Mouse (Mus musculus) heart, postnatal 10 days (tissue): ENCODE measurements around the gene Cyp4f18. TPM values are rescaled to one million over a fixed set of nuclear protein-coding genes. Genes with fewer than 3 reads are reported as not detected.
"Not testable (repeated sequence)": the region's sequence is repeated elsewhere in the genome, so short reads cannot be mapped to it uniquely, and the experiment has no call there.

Experiments
- DNase-seq, 2 experiments: peaks; one replicate each; pipeline ENCODE4 v3.0.0; 2021
- intact Hi-C: fragments of 180-260 bp; cut with DNase I; formaldehyde crosslinking; loops from one replicate; pipeline ENCODE4 v1.15.1; 2025
- total RNA-seq, 2 experiments: library from RNA; stranded (reverse); gene quantifications; 2 replicates each; pipeline ENCODE4 v1.2.3; 2021

The Cyp4f18 gene
- total RNA-seq, 2 experiments from 2014 or later, result 0.30 to 1.3 TPM

DNA sequence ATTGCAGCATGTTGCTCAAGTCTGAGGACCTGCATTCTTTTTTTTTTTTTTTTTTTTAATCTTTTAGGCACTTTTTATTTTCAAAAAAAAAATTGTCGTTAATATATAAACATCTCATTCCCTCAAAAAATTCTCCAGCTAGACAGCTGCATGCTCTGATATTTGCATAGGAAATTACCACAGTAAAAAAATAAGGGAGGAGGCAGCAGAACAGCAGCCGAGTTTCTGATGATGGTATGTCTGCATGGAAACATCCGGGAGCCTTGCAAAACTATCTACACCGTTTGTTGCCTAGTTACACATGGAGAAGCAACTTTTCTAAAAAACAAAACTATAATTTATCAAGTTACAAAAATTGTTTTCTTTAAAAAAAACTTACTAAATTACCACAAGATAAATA, 28.0 kb downstream of the Cyp4f18 start:
- intact Hi-C loops, result loop anchor here (10.0 kb wide), 1 partner anchor 227 kb away; no protein-coding TSS in a partner anchor
- no peak for DNase-seq

DNA sequence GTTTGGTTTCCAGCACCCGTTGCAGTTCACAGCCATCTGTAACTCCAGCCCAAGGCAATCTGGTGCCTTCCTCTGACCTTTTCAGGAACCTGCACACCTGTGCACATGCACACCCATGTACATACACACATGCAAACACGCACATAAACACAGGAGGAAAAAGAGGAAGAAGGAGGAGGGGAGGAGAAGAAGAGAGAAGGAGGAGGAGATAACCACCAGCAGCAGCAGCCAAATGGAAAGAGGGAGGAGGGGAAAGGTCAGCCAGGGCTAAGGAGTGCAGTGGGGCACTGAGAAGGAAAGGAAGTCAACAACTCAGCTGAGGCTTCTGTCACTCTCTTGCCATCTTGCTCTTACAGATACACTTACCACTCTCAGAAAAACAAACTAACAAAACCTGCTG, 28.4 kb downstream of the Cyp4f18 start:
- no peak for DNase-seq
- intact Hi-C loops, result loop anchor here (10.0 kb wide), 1 partner anchor 226 kb away; no protein-coding TSS in a partner anchor

DNA sequence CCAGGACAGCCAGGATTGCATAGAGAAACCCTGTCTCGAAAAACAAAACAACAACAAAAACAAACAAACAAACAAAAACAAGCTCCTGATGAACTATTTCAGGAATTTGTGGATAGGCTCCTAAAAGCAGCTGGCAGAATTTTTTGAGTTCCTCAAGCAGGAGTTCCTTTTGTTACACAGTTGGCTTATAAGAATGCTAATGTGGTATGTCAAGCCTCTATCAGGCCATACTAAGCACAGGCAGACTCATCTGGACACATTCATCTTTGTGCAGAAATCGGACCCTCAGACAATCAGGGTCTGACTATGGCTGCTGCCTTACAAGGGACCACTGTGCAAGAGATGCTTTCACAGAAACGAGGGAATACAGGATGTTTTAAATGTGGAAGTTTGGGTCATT, 35.2 kb downstream of the Cyp4f18 start:
- intact Hi-C loops, result no loop called here
- DNase-seq, result no peak

DNA sequence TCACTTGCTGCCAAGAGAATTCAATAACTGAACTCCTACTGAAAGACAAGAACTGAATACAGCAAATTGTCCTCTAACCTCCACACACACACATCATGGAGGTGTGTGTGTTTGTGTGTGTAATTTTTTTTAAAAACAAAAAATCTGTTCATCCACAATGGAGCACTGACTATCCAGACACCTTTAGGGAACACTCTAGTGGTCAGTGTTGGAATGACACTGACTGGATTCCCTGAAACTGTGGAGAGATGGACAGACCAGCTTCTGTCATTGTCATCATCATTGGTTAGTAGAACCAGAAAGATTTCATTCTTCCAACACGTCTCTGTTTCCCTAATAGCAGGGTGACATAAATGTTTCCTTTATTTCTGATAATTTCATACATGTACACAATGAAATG, 37.5 kb downstream of the Cyp4f18 start:
- peak; percentile 41 to 58 for DNase-seq
- intact Hi-C loops, result loop anchor here (1.0 kb wide), 1 partner anchor 64 kb away; the partner anchor contains the start of genes Zfp617 and Zfp882

DNA sequence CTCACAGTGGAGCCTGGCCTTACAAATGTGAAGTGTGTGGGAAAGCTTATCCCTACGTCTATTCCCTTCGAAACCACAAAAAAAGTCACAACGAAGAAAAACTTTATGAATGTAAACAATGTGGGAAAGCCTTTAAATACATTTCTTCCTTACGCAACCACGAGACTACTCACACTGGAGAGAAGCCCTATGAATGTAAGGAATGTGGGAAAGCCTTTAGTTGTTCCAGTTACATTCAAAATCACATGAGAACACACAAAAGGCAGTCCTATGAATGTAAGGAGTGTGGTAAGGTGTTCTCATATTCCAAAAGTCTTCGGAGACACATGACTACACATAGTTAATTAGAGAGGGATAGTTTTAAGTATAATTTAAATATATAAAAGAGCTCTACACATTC, 40.8 kb downstream of the Cyp4f18 start:
- intact Hi-C loops, result no loop called here
- DNase-seq, result no peak

DNA sequence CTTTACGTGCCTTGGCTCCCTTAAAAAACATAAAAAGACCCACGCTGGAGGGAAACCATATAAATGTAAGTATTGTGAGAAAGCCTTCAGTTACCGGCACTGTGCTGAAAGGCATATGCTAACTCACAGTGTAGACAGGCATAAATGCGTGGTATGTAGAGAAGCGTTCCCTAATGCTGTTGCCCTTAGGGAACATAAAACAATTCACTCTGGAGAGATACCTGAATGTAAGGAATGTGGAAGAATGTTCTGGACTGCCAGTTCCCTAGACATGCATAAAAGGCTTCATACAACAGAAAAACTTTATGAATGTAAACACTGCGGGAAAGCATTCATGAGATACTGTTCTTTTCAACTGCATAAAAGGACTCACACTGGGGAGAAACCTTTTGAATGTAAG, 41.3 kb downstream of the Cyp4f18 start:
- intact Hi-C loops, result no loop called here
- DNase-seq, result no peak

DNA sequence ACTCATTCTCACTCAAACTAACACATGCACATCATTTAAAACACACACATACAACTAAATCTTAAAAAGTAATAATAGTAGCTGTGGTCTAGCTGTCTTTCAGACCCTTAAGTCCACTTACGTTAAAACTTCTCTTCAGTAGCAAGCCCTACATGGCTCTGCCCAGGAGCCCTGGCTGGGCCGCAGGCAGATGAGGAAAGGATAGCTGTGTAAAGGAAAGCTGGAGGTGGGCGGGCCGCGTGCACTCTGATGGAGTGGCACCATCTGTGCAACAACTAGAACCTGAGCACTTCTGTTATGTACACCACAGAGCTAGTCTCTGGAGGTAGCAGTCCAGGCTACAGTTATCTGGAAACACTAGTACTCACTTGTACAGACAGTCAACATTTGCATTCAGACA, 42.2 kb downstream of the Cyp4f18 start:
- DNase-seq, result no peak
- intact Hi-C loops, result no loop called here

DNA sequence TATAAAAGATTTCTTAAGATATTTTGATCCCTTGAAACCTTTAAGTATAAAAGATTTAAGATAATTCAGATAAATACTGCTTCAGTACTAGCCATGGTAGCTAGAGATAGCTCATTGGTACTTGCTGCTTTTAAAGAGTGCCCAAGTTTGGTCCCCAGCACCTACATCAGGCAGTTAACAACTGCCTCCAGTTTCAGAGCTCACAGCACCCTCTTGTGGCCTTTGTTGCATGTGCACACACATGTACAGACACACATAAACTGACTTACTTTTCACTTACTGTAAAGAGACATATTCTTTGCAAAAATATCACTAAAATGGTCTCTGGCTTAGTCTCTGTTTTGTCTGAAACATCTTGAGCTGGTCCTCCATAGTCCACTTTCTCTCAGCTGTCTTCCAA, 43.0 kb downstream of the Cyp4f18 start:
- intact Hi-C loops, result no loop called here
- no peak for DNase-seq

DNA sequence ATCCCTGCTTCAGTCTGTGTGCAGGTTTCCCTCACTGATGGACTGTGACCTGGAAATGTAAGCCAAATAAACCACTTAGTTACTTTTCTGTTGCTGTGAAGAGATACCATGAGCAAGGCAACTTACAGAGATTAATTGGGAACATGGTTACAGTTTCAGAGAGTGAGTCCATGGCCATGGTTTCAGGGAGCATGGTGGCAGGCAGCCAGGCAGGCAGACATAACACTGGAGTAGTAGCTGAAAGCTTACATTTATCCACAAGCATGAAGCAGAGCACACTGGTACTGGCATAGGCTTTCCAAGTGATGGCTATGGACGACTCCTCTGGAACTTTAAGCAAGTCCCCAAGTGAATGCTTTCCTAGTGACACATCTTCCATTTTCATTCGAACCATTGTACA, 44.3 kb downstream of the Cyp4f18 start:
- intact Hi-C loops, result no loop called here
- DNase-seq, result no peak

DNA sequence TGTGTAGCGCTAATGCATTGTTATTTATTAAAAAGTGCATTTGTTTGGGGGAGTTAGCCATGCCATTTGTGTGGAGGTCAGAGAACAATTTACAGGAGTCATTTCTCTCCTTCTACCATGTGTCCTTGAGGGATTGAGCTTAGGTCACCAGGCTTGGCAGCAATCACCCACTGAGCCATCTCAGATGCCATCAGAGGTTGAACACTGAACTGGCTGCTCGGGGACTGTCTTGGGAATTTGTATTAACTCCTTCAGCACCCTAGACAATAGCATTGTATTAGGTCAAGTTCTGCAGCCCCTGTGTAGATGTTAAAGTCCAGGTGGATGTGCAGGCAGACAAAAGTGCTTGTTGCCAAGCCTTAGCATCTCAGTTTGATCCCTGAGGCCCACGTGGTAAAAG, 45.4 kb downstream of the Cyp4f18 start:
- intact Hi-C loops, result no loop called here
- DNase-seq, result peak in 1 of 2 experiments; percentile 9

DNA sequence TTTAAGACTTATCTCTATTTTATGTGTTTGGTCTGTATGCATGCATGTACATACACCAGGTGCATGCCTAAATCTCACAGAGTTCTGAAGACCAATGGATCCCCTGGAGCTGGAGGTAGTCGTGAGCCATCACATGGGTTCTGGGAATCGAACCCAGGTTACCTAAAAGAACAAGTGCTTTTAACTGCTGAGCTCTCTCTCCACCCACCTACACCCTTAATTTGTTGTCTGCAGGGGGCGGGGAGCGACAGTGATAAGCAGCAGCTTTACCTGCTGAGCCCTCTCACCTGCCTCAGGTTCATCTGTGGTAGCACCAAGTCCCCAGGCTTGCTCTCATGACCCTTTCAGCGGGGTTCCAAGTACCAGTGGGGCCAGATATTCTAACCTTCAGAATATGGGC, 47.6 kb downstream of the Cyp4f18 start:
- intact Hi-C loops, result no loop called here
- DNase-seq, result no peak

DNA sequence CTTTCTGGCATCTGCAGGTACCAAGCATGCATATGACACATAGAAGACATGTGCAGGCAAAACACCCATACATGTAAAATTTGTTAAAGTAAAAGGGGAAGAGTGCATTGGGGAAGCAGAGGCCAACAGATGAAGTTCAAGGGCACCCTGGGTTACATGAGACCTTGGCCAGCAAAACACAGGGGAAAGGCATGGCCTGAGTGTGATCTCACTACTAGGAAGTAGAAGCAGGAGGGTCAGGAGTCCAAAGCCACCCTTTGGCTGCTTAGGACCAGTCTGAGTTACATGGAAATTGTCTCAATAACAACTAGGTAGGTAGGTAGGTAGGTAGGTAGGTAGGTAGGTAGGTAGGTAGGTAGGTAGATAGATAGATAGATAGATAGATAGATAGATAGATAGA, 48.9 kb downstream of the Cyp4f18 start:
- DNase-seq, result no peak
- intact Hi-C loops, result no loop called here

DNA sequence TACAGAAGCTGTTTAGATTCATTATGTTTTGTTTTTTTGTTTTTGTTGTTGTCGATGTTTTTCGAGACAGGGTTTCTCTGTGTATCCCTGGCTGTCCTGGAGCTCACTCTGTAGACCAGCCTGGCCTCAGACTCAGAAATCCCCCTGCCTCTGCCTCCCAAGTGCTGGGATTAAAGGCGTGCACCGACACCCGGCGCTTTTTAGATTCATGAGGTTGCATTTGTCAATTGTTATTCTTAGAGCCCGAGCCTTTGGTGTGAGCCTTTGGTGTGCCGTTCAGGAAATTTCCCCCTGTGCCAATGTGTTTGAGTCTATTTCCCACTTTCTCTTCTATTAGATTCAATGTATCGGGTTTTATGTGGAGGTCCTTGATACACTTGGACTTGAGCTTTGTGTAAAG, 54.8 kb downstream of the Cyp4f18 start:
- intact Hi-C loops, result no loop called here

DNA sequence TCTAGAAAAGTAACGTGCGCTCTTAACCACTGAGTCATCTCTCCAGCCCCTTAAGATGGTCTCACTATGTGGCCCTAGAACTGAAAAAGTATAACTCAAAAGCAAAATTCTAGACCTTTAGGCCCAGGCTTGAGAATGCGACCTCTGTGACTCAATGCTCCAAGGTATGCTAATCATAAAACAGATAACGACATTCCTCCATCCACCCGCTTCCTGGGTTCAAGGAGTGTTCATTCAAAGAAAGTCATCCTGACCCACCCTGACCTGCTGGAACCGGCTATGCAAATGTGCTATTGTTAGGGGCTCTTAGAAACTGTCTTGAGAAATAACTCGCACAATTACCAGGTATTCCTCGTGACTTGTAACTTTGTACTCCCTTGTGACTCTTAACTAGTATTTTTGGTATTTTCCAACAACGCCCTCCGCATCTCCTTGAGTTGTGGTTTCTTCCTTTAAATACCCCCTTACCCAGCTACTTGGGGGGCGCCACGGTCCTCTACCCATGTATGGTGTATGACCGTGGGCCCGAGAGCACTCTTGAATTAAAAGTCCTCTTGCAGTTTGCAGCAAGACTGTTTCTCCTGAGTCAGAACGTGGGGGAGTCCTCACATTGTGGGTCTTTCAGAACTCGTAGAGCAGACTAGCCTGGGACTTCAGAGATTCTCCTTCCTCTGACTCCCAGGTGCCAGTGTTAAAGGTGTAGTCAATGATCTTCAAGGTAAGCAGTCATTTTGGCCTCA, 56.3 kb downstream of the Cyp4f18 start:
- intact Hi-C loops, DNase-seq: not testable (repeated sequence)

More for the DNA sequence above, 54.8 kb downstream of the Cyp4f18 start:
- DNase-seq, result no peak

DNA sequence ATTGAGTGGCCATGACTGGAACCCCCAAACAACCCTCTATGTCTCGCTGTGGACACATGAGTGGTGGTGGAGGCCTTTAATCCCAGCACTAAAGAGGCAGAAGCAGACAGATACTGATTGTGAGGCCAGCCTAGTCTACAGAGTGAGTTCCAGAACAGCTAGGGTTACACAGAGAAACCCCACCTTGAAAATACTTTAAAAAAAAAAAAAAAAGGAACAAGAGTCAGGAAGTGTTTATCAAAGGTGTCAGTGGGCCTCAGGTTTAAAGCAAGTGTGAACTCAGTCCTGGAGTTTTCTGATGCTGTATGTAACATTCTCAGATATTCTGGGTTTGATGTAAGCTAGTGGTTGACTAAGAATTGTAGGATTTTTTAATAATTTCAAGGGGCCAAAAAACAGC, 56.9 kb downstream of the Cyp4f18 start:
- intact Hi-C loops, result no loop called here
- no peak for DNase-seq

DNA sequence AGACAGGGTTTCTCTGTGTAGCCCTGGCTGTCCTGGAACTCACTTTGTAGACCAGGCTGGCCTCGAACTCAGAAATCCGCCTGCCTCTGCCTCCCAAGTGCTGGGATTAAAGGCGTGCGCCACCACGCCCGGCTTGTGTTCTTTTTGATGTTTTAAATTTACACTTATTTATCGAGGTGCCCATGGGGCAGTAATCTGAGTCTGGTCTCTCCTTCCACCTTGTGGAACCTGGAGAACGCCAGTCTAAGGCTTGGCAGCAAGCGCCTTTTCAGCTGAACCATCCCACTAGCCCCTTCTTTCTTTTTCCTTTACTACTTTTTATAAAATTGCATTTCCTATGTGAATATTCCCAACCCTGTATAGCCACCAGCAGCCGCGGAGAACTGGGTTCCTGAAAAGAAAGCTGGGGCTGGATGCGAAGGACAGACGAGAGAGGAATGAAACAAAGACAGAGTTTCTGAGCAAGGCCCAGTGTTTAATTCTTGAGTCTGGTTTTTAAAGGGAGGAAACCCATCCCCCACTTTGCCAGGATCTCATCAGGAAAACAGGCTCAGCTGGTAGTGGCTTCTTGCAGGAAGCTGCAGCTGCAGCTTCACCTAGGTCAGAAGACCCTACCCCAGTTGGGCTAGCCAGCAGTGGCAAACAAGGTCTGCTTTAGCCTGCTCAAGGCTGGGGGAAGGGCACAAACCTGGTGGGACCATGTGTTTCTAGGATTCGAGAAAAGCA, 57.8 kb downstream of the Cyp4f18 start:
- peak; percentile 11 to 29 for DNase-seq

DNA sequence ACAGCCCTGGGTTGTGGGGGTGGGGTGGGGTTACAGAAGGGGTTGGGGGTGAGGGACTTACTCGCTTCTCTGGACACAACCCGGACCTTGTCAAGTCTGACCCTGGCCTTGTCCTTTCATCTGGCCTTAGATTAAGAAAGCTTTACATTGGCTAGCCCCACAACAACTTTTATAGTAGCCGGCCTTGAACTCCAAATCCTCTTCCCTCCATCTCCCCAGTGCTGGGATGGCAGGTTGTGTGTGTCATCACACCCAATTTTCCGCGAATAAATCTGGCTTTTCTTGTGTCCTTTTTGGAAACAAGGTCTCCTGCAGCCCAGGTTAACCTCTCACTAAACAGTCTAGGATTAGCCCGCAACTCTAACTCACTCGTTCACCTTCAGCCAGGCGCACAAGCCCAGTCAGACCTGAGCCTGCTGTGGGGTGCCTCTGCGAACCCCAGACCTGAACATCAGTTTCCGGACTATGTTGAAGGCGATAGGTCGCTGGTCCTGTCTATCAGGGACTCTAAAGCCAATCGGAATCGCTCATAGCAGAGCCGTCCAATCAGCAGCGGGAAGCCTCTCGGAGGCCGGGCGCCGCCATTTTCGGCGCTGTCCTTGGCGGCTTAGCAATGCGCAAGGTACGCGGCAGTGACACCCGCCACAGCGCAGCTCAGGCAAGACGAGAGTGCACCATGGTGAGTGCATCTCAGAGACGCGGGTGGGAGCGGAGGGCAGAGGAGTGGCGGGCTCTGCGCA, 58.8 kb downstream of the Cyp4f18 start, which contains the start of gene Zfp961:
TSS of gene Zfp961 (plus strand) at position 557 of the 740 bp plus-strand sequence.
- intact Hi-C loops, result loop anchor here (2.0 kb wide), 1 partner anchor 28 kb away; no protein-coding TSS in a partner anchor
- DNase-seq, result peak; percentile 99

More for the DNA sequence above, 57.8 kb downstream of the Cyp4f18 start:
- intact Hi-C loops, result loop anchor here (2.0 kb wide), 1 partner anchor 29 kb away; no protein-coding TSS in a partner anchor

DNA sequence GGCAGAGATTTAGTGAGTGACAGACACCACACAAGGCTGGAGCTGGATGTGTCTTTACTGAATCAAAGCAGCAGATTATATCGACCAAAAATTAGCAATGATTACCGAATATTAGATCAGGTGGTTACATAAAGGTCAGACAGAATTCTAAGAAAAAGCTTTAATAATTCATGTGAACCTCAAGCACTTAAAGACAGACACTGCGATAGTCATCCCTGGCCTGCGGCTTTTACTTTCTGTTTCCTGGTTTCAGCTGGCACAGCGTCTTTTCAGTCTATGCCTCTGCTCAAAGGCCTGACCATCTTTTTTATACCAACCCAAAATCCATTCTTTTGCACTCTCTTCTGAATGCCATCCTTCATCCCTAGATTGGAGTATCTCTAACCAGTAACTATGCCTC, 60.8 kb downstream of the Cyp4f18 start:
- intact Hi-C loops, result no loop called here
- DNase-seq, result no peak

DNA sequence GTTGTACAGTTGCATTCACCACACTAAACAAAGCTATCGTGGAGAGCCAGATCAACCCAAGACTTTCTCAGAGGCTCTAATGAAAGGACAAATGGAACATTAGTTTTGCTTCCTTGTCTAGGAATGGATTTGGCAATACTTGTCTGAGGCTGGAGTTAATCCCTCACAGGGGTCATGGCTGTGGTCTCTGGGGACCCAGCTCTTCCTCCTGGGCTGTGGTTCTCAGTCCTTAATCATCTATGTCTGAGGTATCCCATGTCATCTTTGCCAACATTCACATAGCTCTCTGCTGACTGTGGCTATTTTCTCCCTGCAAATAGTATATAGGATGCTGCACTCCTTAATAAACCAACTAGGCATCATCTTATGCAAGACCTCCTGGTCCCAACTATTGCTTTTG, 67.7 kb downstream of the Cyp4f18 start:
- intact Hi-C loops, result no loop called here
- no peak for DNase-seq

DNA sequence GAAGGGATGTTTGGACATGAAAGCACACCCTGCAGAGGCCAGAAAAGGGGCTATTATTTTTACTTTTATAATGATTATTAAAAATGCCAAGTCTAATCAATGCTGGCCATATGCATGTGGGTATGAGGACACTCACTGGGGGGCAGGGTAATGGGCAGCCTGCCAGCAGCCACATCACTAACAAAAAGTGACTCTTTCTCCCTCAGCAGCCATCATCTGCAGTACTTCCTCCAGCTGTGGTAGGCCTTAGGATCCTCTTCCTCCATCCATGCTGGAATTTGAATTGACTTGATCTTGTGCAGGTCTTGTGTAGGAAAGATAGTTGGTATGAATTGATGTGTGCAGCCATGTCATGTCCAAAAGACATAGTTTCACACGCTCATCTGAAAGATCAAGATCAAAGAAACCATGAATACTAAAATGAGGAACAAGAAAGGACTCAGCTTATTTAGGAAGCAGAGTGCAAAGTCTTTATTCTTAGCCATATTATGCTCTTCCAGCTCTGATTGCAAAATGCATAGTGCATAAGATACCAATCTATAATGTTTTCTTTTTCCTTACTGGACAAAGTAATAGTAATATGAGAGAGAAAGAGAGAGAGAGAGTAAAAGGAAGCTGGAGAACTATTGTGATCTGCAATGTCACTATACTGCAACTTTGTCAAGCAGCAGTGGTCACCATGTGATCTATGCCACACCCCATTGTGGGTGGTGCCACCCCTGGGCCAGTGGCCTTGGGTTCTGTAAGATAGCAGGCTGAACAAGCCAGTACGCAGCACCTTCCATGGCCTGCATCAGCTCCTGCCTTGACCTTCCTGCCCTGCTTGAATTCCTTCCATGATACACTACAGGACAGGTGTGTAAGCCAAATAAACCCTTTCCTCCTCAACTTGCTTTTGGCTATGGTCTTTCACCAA, 68.9 kb downstream of the Cyp4f18 start:
- no peak for DNase-seq
- intact Hi-C loops, result no loop called here
